Mouse (Mus musculus) CH12.LX (cell line): Measurements from ENCODE around the gene Ugt3a1.

Experiments used
- CTCF ChIP-seq, 2 experiments: IDR thresholded peaks in 1 of 2; conservative IDR thresholded peaks in 1 of 2; 2 replicates each; pipeline ENCODE4 v1.5.1; 2011 to 2012; ENCODE audit warnings: low read depth in 2 of 2, low read length in 2 of 2, improper control_type of control experiment in 1 of 2, inconsistent platforms in 1 of 2, mild to moderate bottlenecking in 1 of 2, moderate library complexity in 1 of 2
- E2F4 ChIP-seq: IDR thresholded peaks from 2 replicates; pipeline ENCODE4 v1.6.1; 2011; ENCODE audit warnings: low read depth, low read length, improper control_type of control experiment; ENCODE audit not compliant: insufficient replicate concordance
- ELF1 ChIP-seq: IDR thresholded peaks from 2 replicates; pipeline ENCODE4 v1.6.1; 2014; ENCODE audit warnings: low read depth, mild to moderate bottlenecking, inconsistent platforms, low read length, improper control_type of control experiment
- GABPA ChIP-seq: IDR thresholded peaks from 2 replicates; pipeline ENCODE4 v1.6.1; 2012; ENCODE audit warnings: low read depth, low read length, improper control_type of control experiment, inconsistent platforms; ENCODE audit not compliant: insufficient replicate concordance
- HCFC1 ChIP-seq: IDR thresholded peaks from 2 replicates; pipeline ENCODE4 v1.6.1; 2012; ENCODE audit warnings: low read depth, mild to moderate bottlenecking, inconsistent platforms, low read length, improper control_type of control experiment
- IRF4 ChIP-seq: IDR thresholded peaks from 2 replicates; pipeline ENCODE4 v1.6.1; 2014; ENCODE audit warnings: low read depth, mild to moderate bottlenecking, inconsistent platforms, low read length, improper control_type of control experiment
- MAZ ChIP-seq: IDR thresholded peaks from 2 replicates; pipeline ENCODE4 v1.6.1; 2012; ENCODE audit warnings: low read depth, mild to moderate bottlenecking, inconsistent platforms, low read length, improper control_type of control experiment, moderate library complexity
- MYC ChIP-seq: IDR thresholded peaks from 2 replicates; pipeline ENCODE4 v1.6.1; 2011; ENCODE audit warnings: low read depth, mild to moderate bottlenecking, improper control_type of control experiment, low read length
- PAX5 ChIP-seq: IDR thresholded peaks from 2 replicates; pipeline ENCODE4 v1.6.1; 2012; ENCODE audit warnings: low read length, inconsistent platforms, mixed read lengths
- POLR2A ChIP-seq: IDR thresholded peaks from 2 replicates; pipeline ENCODE4 v1.6.1; 2011; ENCODE audit warnings: low read depth, mild to moderate bottlenecking, improper control_type of control experiment, low read length
- RCOR1 ChIP-seq: conservative IDR thresholded peaks from 2 replicates; pipeline ENCODE4 v1.6.1; 2012; ENCODE audit warnings: low read depth, mild to moderate bottlenecking, inconsistent platforms, low read length, improper control_type of control experiment
- TCF12 ChIP-seq: IDR thresholded peaks from 2 replicates; pipeline ENCODE4 v1.6.1; 2014; ENCODE audit warnings: low read depth, mild to moderate bottlenecking, inconsistent platforms, low read length, improper control_type of control experiment
- UBTF ChIP-seq: IDR thresholded peaks from 2 replicates; pipeline ENCODE4 v1.6.1; 2012; ENCODE audit warnings: low read depth, mild to moderate bottlenecking, inconsistent platforms, low read length, improper control_type of control experiment, moderate library complexity
- USF2 ChIP-seq: conservative IDR thresholded peaks from 2 replicates; pipeline ENCODE4 v1.6.1; 2011; ENCODE audit warnings: low read depth, low read length, improper control_type of control experiment

GRCm38 (mm10) chr15:9260621-9261020 lies 16.1 kb upstream of the Ugt3a1 start:
- TF ChIP-seq ELF1 (no peak), GABPA (no peak), CTCF (conservative IDR thresholded peaks at IDR 0.05 in 1 of 2, IDR thresholded peaks at IDR 0.05 in 1 of 2; ENCODE audit: low read depth in 2 of 2, low read length in 2 of 2) (no peak), POLR2A (no peak), IRF4 (no peak), UBTF (no peak), RCOR1 (no peak), MYC (no peak), PAX5 (no peak), TCF12 (no peak), MAZ (no peak), USF2 (no peak), E2F4 (no peak), HCFC1 (no peak)
